Mouse (Mus musculus): Measurements from ENCODE around the gene Pld2. TPM values are rescaled to one million over a fixed set of nuclear protein-coding genes. Genes with fewer than 3 reads are reported as not detected.

Pld2 gene
- total and polyA plus RNA-seq, 3 experiments, result 4.3 to 15.1 (median 5.8) TPM

DNA sequence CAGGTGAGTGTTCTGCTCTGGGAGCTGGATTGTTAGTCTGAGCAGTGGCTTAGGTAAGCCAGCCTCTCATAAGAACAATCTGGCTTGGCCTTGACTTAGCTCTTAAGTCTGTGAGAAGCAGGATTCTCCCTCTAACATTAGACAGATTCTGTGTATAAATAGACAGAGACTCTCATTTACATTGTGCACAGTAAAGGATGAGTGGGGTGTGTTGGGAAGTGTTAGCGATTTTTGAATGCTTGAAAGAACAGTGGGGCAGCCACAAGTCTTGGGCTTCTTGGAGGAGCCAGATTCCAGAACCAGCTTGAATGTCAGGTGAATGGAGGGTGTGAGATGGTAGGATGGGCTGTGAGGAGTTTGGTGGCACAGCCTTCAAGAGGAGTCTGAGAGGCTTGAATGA is 31.8 kb downstream of the Pld2 start:
- H3K9ac ChIP-seq (ENCODE audit: low read depth, low read length), result no peak overlapping the region
- no peaks in the 10 kb centered on the region for H3K27me3 ChIP-seq (ENCODE audit: control insufficient read depth, insufficient read depth, low read length)
- H3K4me1 ChIP-seq (ENCODE audit: control insufficient read depth, insufficient read depth, low read length), result peaks cover 5% of the 10 kb centered on the region; the same call in 1 of the 2 replicates
- intact Hi-C loops (cut with DNase I), result no loop called here
- DNase-seq, result no peak
- TF ChIP-seq CTCF (IDR thresholded peaks at IDR 0.05) (no peak), POLR2A (IDR thresholded peaks at IDR 0.05; ENCODE audit: insufficient read depth, low read depth, low read length) (no peak), EP300 (IDR thresholded peaks at IDR 0.05; ENCODE audit: insufficient read depth, low read depth, low read length) (no peak)
- WGBS, result 88% methylated on average over 1 of the region's 1 CpGs
- H3K36me3 ChIP-seq (ENCODE audit: control insufficient read depth, insufficient read depth, low read length), result no peaks in the 10 kb centered on the region
- H3K79me2 ChIP-seq (replicated peaks; ENCODE audit: control insufficient read depth, insufficient read depth, low read length), result peaks cover 9% of the 10 kb centered on the region
- no peak overlapping the region for H3K27ac ChIP-seq
- no peak overlapping the region for H3K4me3 ChIP-seq

DNA sequence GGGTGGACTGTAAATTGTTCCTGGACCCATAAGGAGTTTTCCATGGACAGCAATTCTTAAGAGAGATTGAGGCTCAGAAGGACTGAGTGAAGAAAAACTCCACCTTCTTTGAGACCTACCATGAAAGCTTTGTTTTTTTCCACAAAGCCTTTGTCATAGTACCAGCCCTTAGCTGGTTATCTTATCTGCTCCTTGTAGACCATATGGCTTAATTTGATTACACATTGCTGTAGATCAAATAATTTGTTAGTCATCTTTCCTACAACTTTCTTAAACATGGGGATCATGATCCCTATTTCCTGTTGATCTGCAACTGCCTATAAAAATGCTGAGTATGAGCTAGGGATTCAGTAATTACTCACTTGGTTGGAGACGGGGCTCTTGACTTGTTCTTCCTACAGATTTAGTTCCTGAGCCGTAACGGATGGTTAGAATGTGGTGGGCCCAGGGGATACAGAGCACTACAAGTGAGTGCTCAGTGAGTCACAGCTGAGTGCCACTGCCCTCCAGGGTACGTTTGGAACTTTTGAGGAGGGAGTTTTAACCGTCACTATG is 32.6 kb downstream of the Pld2 start:
- Histone ChIP-seq H3K4me1 (ENCODE audit: control insufficient read depth, insufficient read depth, low read length) (peaks cover 8% of the 10 kb centered on the region), H3K79me2 (replicated peaks; ENCODE audit: control insufficient read depth, insufficient read depth, low read length) (peaks cover 6% of the 10 kb centered on the region; the same call in 1 of the 2 replicates), H3K27me3 (ENCODE audit: control insufficient read depth, insufficient read depth, low read length) (no peaks in the 10 kb centered on the region), H3K36me3 (ENCODE audit: control insufficient read depth, insufficient read depth, low read length) (no peaks in the 10 kb centered on the region), H3K27ac (no peak overlapping the region), H3K9ac (ENCODE audit: low read depth, low read length) (no peak overlapping the region), H3K4me3 (no peak overlapping the region)
- WGBS, result 60% methylated on average over 5 of the region's 5 CpGs
- TF ChIP-seq POLR2A (IDR thresholded peaks at IDR 0.05; ENCODE audit: insufficient read depth, low read depth, low read length) (no peak), CTCF (IDR thresholded peaks at IDR 0.05) (no peak)
- DNase-seq, result no peak
- intact Hi-C loops (cut with DNase I), result no loop called here

DNA sequence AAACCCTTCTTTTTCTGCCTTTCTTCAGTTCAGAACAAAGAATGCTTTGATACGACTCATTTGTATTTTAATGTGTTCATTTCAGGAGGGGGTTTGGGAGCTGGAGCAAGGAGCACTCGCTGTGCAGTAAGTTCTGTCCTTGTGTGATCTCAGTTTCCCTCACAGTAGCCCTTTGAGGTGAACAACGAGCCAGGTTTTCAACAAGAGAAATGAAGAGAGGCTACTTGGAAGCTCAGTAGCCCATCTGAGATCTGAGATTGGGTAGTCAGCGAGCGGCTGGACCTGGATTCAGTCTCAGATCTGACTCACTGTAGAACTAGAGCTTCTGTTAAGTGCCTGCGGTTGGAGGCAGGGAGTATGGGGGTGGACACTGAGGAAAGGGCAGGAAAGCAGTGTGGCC is 34.0 kb downstream of the Pld2 start:
- Histone ChIP-seq H3K27ac (no peak overlapping the region), H3K36me3 (ENCODE audit: control insufficient read depth, insufficient read depth, low read length) (no peaks in the 10 kb centered on the region), H3K4me3 (no peak overlapping the region), H3K9ac (ENCODE audit: low read depth, low read length) (no peak overlapping the region), H3K4me1 (ENCODE audit: control insufficient read depth, insufficient read depth, low read length) (peaks cover 7% of the 10 kb centered on the region), H3K79me2 (replicated peaks; ENCODE audit: control insufficient read depth, insufficient read depth, low read length) (peaks cover 6% of the 10 kb centered on the region; the same call in 1 of the 2 replicates), H3K27me3 (ENCODE audit: control insufficient read depth, insufficient read depth, low read length) (no peaks in the 10 kb centered on the region)
- intact Hi-C loops (cut with DNase I), result no loop called here
- WGBS, result 85% methylated on average over 6 of the region's 6 CpGs
- DNase-seq, result no peak
- TF ChIP-seq POLR2A (IDR thresholded peaks at IDR 0.05; ENCODE audit: insufficient read depth, low read depth, low read length) (no peak), EP300 (IDR thresholded peaks at IDR 0.05; ENCODE audit: insufficient read depth, low read depth, low read length) (no peak), CTCF (IDR thresholded peaks at IDR 0.05) (no peak)

DNA sequence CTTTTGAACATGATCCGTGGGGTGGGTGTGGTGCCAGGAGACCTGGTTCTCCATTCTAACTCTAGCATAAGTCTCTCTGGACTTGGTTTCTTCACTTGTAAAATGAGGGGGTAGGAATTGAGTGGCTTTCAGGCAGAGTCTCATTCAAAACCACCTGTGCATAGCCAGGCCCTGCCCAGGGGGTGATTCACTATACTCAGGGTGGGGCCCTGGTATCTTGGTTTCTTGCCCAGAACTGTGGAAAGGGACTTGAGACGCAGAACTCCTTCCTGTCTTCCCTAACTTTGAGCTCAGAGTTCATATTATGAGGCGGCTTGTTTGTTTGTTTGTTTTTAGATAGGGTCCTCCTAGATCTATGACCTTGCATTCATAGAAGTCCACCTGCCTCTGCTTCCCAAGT is 37.3 kb downstream of the Pld2 start:
- Histone ChIP-seq H3K4me3 (no peak overlapping the region), H3K79me2 (replicated peaks; ENCODE audit: control insufficient read depth, insufficient read depth, low read length) (peaks cover 4% of the 10 kb centered on the region; the same call in 1 of the 2 replicates), H3K9ac (ENCODE audit: low read depth, low read length) (no peak overlapping the region), H3K27ac (no peak overlapping the region), H3K27me3 (ENCODE audit: control insufficient read depth, insufficient read depth, low read length) (no peaks in the 10 kb centered on the region), H3K4me1 (ENCODE audit: control insufficient read depth, insufficient read depth, low read length) (peaks cover 23% of the 10 kb centered on the region), H3K36me3 (ENCODE audit: control insufficient read depth, insufficient read depth, low read length) (no peaks in the 10 kb centered on the region; the same call in 1 of the 2 replicates)
- TF ChIP-seq EP300 (IDR thresholded peaks at IDR 0.05; ENCODE audit: insufficient read depth, low read depth, low read length) (no peak), CTCF (IDR thresholded peaks at IDR 0.05) (no peak), POLR2A (IDR thresholded peaks at IDR 0.05; ENCODE audit: insufficient read depth, low read depth, low read length) (no peak)
- no peak for DNase-seq
- intact Hi-C loops (cut with DNase I), result no loop called here
- 53% methylated on average over 3 of the region's 3 CpGs for WGBS

DNA sequence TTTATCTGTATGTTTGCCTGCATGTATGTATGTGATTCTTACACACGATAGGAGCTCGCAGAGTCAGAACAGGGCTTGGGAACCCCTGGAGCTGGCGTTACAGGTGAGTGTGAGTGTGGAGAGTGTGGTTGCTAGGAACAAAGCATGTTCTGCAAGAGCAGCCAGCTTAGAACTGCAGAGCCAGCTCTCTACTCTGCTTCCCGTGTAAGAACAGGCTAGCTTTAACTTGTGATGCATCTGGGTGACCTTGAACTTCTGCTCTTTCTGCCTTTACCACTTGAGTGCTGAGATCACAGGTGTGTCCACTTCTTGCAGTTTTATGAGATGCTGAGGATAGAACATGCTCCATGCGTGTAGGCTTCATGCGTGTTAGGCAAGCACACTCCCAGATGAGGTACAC is 39.1 kb downstream of the Pld2 start:
- TF ChIP-seq EP300 (IDR thresholded peaks at IDR 0.05; ENCODE audit: insufficient read depth, low read depth, low read length), result no peak
- no peak for TF ChIP-seq POLR2A (IDR thresholded peaks at IDR 0.05; ENCODE audit: insufficient read depth, low read depth, low read length)
- no peak for TF ChIP-seq CTCF (IDR thresholded peaks at IDR 0.05)
- 88% methylated on average over 6 of the region's 6 CpGs for WGBS
- no peak for DNase-seq
- H3K4me1 ChIP-seq (ENCODE audit: control insufficient read depth, insufficient read depth, low read length), result peaks cover 33% of the 10 kb centered on the region
- no peak overlapping the region for H3K27ac ChIP-seq
- H3K36me3 ChIP-seq (ENCODE audit: control insufficient read depth, insufficient read depth, low read length), result no peaks in the 10 kb centered on the region; the same call in none of the 2 replicates
- no peak overlapping the region for H3K9ac ChIP-seq (ENCODE audit: low read depth, low read length)
- no peak overlapping the region for H3K4me3 ChIP-seq
- H3K79me2 ChIP-seq (replicated peaks; ENCODE audit: control insufficient read depth, insufficient read depth, low read length), result peaks cover 3% of the 10 kb centered on the region; the same call in 1 of the 2 replicates
- intact Hi-C loops (cut with DNase I), result no loop called here
- H3K27me3 ChIP-seq (ENCODE audit: control insufficient read depth, insufficient read depth, low read length), result no peaks in the 10 kb centered on the region

DNA sequence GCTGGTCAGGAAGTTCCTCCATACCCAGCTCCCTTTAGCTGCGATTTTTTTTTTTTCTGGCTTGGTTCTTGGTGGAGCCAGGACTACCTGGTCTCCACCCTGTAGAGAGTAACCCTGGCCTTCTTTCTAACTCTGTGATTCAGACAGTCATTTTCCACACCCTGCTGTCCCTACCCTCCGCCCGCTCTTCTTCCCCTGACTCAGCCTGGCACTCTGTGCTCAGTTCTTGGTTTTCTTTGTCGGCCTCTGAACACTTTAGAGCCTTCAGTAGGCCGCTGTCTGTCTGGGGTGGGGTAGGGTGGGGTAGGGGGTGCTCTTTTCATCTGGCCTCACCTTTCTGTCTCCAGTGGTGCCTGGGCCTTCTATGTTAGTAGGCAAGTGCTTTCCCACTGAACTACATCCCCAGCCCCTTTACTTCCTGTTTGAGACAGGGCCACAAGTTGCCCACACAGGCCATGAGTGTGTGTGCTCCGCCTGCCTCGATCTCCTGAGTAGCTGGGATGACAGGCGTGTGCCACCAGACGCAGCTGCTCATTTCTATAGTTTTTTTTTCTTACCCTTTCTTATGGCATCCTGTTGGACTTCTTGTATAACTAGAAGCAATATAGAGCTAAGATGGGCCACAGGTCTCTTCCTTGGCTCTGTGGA is 40.0 kb downstream of the Pld2 start:
- Histone ChIP-seq H3K4me3 (no peak overlapping the region), H3K79me2 (replicated peaks; ENCODE audit: control insufficient read depth, insufficient read depth, low read length) (peaks cover 3% of the 10 kb centered on the region; the same call in 1 of the 2 replicates), H3K36me3 (ENCODE audit: control insufficient read depth, insufficient read depth, low read length) (no peaks in the 10 kb centered on the region; the same call in none of the 2 replicates), H3K4me1 (ENCODE audit: control insufficient read depth, insufficient read depth, low read length) (peaks cover 35% of the 10 kb centered on the region), H3K27me3 (ENCODE audit: control insufficient read depth, insufficient read depth, low read length) (no peaks in the 10 kb centered on the region), H3K27ac (no peak overlapping the region; the same call in 1 of the 2 replicates), H3K9ac (ENCODE audit: low read depth, low read length) (no peak overlapping the region)
- 68% methylated on average over 9 of the region's 9 CpGs for WGBS
- TF ChIP-seq POLR2A (IDR thresholded peaks at IDR 0.05; ENCODE audit: insufficient read depth, low read depth, low read length) (no peak), CTCF (IDR thresholded peaks at IDR 0.05) (no peak), EP300 (IDR thresholded peaks at IDR 0.05; ENCODE audit: insufficient read depth, low read depth, low read length) (no peak)
- intact Hi-C loops (cut with DNase I), result loop anchor here (1.0 kb wide), 1 partner anchor 14 kb away; no protein-coding TSS in a partner anchor
- no peak for DNase-seq
